Mouse (Mus musculus): Measurements from ENCODE around the gene Ppp1r14a. TPM values are rescaled to one million over a fixed set of nuclear protein-coding genes. Genes with fewer than 3 reads are reported as not detected.

Ppp1r14a gene
- polyA plus RNA-seq, 1 experiment from 2014 or later, result 2.2 TPM

- Histone ChIP-seq H3K36me3 (replicated peaks) (no peaks in the 10 kb centered on the region), H3K4me2 (peak overlapping the region; percentile 91; the same call in 1 of the 2 replicates), H3K27ac (replicated peaks) (no peak overlapping the region), H3K9ac (no peak overlapping the region), H3K4me3 (replicated peaks) (no peak overlapping the region), H3K27me3 (peaks cover 24% of the 10 kb centered on the region), H3K4me1 (replicated peaks) (peaks cover 27% of the 10 kb centered on the region), H3K9me3 (replicated peaks) (no peaks in the 10 kb centered on the region)
- 68% methylated on average over 8 of the region's 8 CpGs for WGBS (ENCODE audit: insufficient replicate concordance)
- no peak for ATAC-seq (ENCODE audit: insufficient read depth)
Measured at GRCm38 (mm10) chr7:29279924-29280323, 9.2 kb upstream of the Ppp1r14a start.

- Histone ChIP-seq H3K27ac (replicated peaks) (no peak overlapping the region), H3K4me2 (peak overlapping the region; percentile 91), H3K9ac (peak overlapping the region; percentile 56), H3K27me3 (peaks cover 24% of the 10 kb centered on the region), H3K4me1 (replicated peaks) (peaks cover 27% of the 10 kb centered on the region), H3K36me3 (replicated peaks) (no peaks in the 10 kb centered on the region), H3K4me3 (replicated peaks) (peak overlapping the region; percentile 58), H3K9me3 (replicated peaks) (no peaks in the 10 kb centered on the region)
- WGBS (ENCODE audit: insufficient replicate concordance), result 12% methylated on average over 13 of the region's 13 CpGs
- ATAC-seq (ENCODE audit: insufficient read depth), result no peak
Measured at GRCm38 (mm10) chr7:29280801-29281200, 8.3 kb upstream of the Ppp1r14a start.

GRCm38 (mm10) chr7:29281201-29282073 is 7.7 kb upstream of the Ppp1r14a start, which contains the start of gene Spint2:
Gene Spint2, minus strand, starts transcription at chr7:29281912.
- peaks cover 24% of the 10 kb centered on the region for H3K27me3 ChIP-seq

GRCm38 (mm10) chr7:29282074-29282554 is 7.0 kb upstream of the Ppp1r14a start:
- no peak overlapping the region for H3K27ac ChIP-seq (replicated peaks)
- H3K4me2 ChIP-seq, result peak overlapping the region; percentile 91
- no peaks in the 10 kb centered on the region for H3K36me3 ChIP-seq (replicated peaks)
- ATAC-seq (ENCODE audit: insufficient read depth), result peak; percentile 13; the same call in 1 of the 2 replicates
- peak overlapping the region; percentile 58 for H3K4me3 ChIP-seq (replicated peaks)
- WGBS (ENCODE audit: insufficient replicate concordance), result 13% methylated on average over 21 of the region's 21 CpGs
- H3K4me1 ChIP-seq (replicated peaks), result peaks cover 27% of the 10 kb centered on the region
- H3K9me3 ChIP-seq (replicated peaks), result no peaks in the 10 kb centered on the region
- peak overlapping the region; percentile 56; the same call in 1 of the 2 replicates for H3K9ac ChIP-seq
- H3K27me3 ChIP-seq, result peaks cover 26% of the 10 kb centered on the region

More at GRCm38 (mm10) chr7:29281201-29282073, 7.7 kb upstream of the Ppp1r14a start, which contains the start of gene Spint2:
- no peaks in the 10 kb centered on the region for H3K9me3 ChIP-seq (replicated peaks)
- peak within 1 kb of the TSS; percentile 58 for H3K4me3 ChIP-seq (replicated peaks)
- H3K27ac ChIP-seq (replicated peaks), result peak within 1 kb of the TSS; percentile 53; the same call in 1 of the 2 replicates
- peak within 1 kb of the TSS; percentile 56 for H3K9ac ChIP-seq
- no peaks in the 10 kb centered on the region for H3K36me3 ChIP-seq (replicated peaks)
- ATAC-seq (ENCODE audit: insufficient read depth), result peak; percentile 69
- peaks cover 27% of the 10 kb centered on the region for H3K4me1 ChIP-seq (replicated peaks)
- under 1% methylated on average over 80 of the region's 80 CpGs for WGBS (ENCODE audit: insufficient replicate concordance)
- peak within 1 kb of the TSS; percentile 91 for H3K4me2 ChIP-seq

GRCm38 (mm10) chr7:29283876-29284275 is 5.2 kb upstream of the Ppp1r14a start:
- H3K27me3 ChIP-seq, result peaks cover 31% of the 10 kb centered on the region
- no peak overlapping the region for H3K4me3 ChIP-seq (replicated peaks)
- 60% methylated on average over 4 of the region's 4 CpGs for WGBS (ENCODE audit: insufficient replicate concordance)
- H3K27ac ChIP-seq (replicated peaks), result no peak overlapping the region
- no peaks in the 10 kb centered on the region for H3K9me3 ChIP-seq (replicated peaks)
- no peaks in the 10 kb centered on the region for H3K36me3 ChIP-seq (replicated peaks)
- H3K4me1 ChIP-seq (replicated peaks), result peaks cover 31% of the 10 kb centered on the region
- no peak overlapping the region for H3K9ac ChIP-seq
- H3K4me2 ChIP-seq, result no peak overlapping the region
- no peak for ATAC-seq (ENCODE audit: insufficient read depth)

- Histone ChIP-seq H3K4me1 (replicated peaks) (peaks cover 37% of the 10 kb centered on the region), H3K27me3 (peaks cover 37% of the 10 kb centered on the region), H3K27ac (replicated peaks) (no peak overlapping the region), H3K4me3 (replicated peaks) (no peak overlapping the region), H3K4me2 (no peak overlapping the region), H3K9ac (no peak overlapping the region), H3K9me3 (replicated peaks) (no peaks in the 10 kb centered on the region), H3K36me3 (replicated peaks) (no peaks in the 10 kb centered on the region)
- 66% methylated on average over 6 of the region's 6 CpGs for WGBS (ENCODE audit: insufficient replicate concordance)
- ATAC-seq (ENCODE audit: insufficient read depth), result no peak
Measured at GRCm38 (mm10) chr7:29284523-29284922, 4.6 kb upstream of the Ppp1r14a start.

- H3K36me3 ChIP-seq (replicated peaks), result no peaks in the 10 kb centered on the region
- H3K27ac ChIP-seq (replicated peaks), result no peak overlapping the region
- peaks cover 17% of the 10 kb centered on the region for H3K4me1 ChIP-seq (replicated peaks)
- ATAC-seq (ENCODE audit: insufficient read depth), result no peak
- peaks cover 31% of the 10 kb centered on the region for H3K27me3 ChIP-seq
- no peak overlapping the region for H3K4me3 ChIP-seq (replicated peaks)
- no peaks in the 10 kb centered on the region for H3K9me3 ChIP-seq (replicated peaks)
- no peak overlapping the region for H3K4me2 ChIP-seq
- WGBS (ENCODE audit: insufficient replicate concordance), result 72% methylated on average over 7 of the region's 7 CpGs
- H3K9ac ChIP-seq, result no peak overlapping the region
Measured at GRCm38 (mm10) chr7:29287481-29287880, 1.6 kb upstream of the Ppp1r14a start.

GRCm38 (mm10) chr7:29288079-29288478 is 1.0 kb upstream of the Ppp1r14a start:
- H3K36me3 ChIP-seq (replicated peaks), result no peaks in the 10 kb centered on the region
- no peak for ATAC-seq (ENCODE audit: insufficient read depth)
- WGBS (ENCODE audit: insufficient replicate concordance), result 72% methylated on average over 2 of the region's 2 CpGs
- H3K27me3 ChIP-seq, result peaks cover 26% of the 10 kb centered on the region
- no peak overlapping the region for H3K9ac ChIP-seq
- H3K4me3 ChIP-seq (replicated peaks), result no peak overlapping the region
- H3K4me1 ChIP-seq (replicated peaks), result peaks cover 22% of the 10 kb centered on the region
- no peak overlapping the region for H3K4me2 ChIP-seq
- no peaks in the 10 kb centered on the region for H3K9me3 ChIP-seq (replicated peaks)
- no peak overlapping the region for H3K27ac ChIP-seq (replicated peaks)

- no peak for ATAC-seq (ENCODE audit: insufficient read depth)
- WGBS (ENCODE audit: insufficient replicate concordance), result 74% methylated on average over 6 of the region's 6 CpGs
- peak overlapping the region; percentile 88; the same call in 1 of the 2 replicates for H3K4me2 ChIP-seq
- H3K36me3 ChIP-seq (replicated peaks), result no peaks in the 10 kb centered on the region
- H3K9me3 ChIP-seq (replicated peaks), result no peaks in the 10 kb centered on the region
- no peak overlapping the region for H3K27ac ChIP-seq (replicated peaks)
- no peak overlapping the region for H3K4me3 ChIP-seq (replicated peaks)
- no peak overlapping the region for H3K9ac ChIP-seq
- H3K27me3 ChIP-seq, result peaks cover 26% of the 10 kb centered on the region
- peaks cover 26% of the 10 kb centered on the region for H3K4me1 ChIP-seq (replicated peaks)
Measured at GRCm38 (mm10) chr7:29289856-29290255, 748 bp downstream of the Ppp1r14a start.

- Histone ChIP-seq H3K36me3 (replicated peaks) (no peaks in the 10 kb centered on the region), H3K27ac (replicated peaks) (no peak overlapping the region), H3K27me3 (peaks cover 26% of the 10 kb centered on the region), H3K4me3 (replicated peaks) (no peak overlapping the region), H3K9ac (no peak overlapping the region), H3K4me1 (replicated peaks) (peaks cover 26% of the 10 kb centered on the region), H3K9me3 (replicated peaks) (no peaks in the 10 kb centered on the region), H3K4me2 (no peak overlapping the region)
- WGBS (ENCODE audit: insufficient replicate concordance), result 55% methylated on average over 11 of the region's 11 CpGs
- ATAC-seq (ENCODE audit: insufficient read depth), result no peak
Measured at GRCm38 (mm10) chr7:29290691-29291485, 1.8 kb downstream of the Ppp1r14a start.
